Mouse (Mus musculus) hindbrain, embryonic 14.5 days (tissue): ENCODE measurements around the gene Aldh1a2. TPM values are rescaled to one million over a fixed set of nuclear protein-coding genes. Genes with fewer than 3 reads are reported as not detected.

Experiments
- ATAC-seq: fragments of 200-750 bp; cut with Nextera tagmentation; 2 replicates; pipeline ENCODE4 v1.8.0; 2017; ENCODE audit warnings: moderate number of reproducible peaks, mild to moderate bottlenecking, moderate TSS enrichment, moderate library complexity; ENCODE audit not compliant: low FRiP score
- DNase-seq: peaks from one replicate; pipeline ENCODE4 v3.0.0-alpha.2; 2015; ENCODE audit warnings: low spot score
- H3K27ac ChIP-seq: fragments of 300-500 bp; sonication (generic); 2 replicates; pipeline ENCODE4 v1.5.1; 2014; ENCODE audit warnings: mild to moderate bottlenecking, moderate library complexity
- H3K27me3 ChIP-seq: fragments of 300-500 bp; sonication (generic); 2 replicates; pipeline ENCODE4 v1.6.1; 2014; ENCODE audit warnings: mild to moderate bottlenecking, low read length, mixed read lengths; ENCODE audit not compliant: control insufficient read depth, insufficient read depth
- H3K36me3 ChIP-seq: fragments of 300-500 bp; sonication (generic); replicated peaks from 2 replicates; pipeline ENCODE4 v1.6.1; 2014; ENCODE audit not compliant: control insufficient read depth, insufficient read depth
- H3K4me1 ChIP-seq: fragments of 300-500 bp; sonication (generic); replicated peaks from 2 replicates; pipeline ENCODE4 v1.6.1; 2014; ENCODE audit warnings: antibody characterized with exemption, low read length, mixed read lengths; ENCODE audit not compliant: control insufficient read depth, insufficient read depth
- H3K4me2 ChIP-seq: fragments of 300-500 bp; sonication (generic); replicated peaks from 2 replicates; pipeline ENCODE4 v1.6.1; 2014; ENCODE audit warnings: mild to moderate bottlenecking, moderate library complexity
- H3K4me3 ChIP-seq: fragments of 300-500 bp; sonication (generic); replicated peaks from 2 replicates; pipeline ENCODE4 v1.5.1; 2014; ENCODE audit warnings: mild to moderate bottlenecking, low read length
- H3K9ac ChIP-seq: fragments of 300-500 bp; sonication (generic); 2 replicates; pipeline ENCODE4 v1.6.1; 2014
- H3K9me3 ChIP-seq: fragments of 300-500 bp; sonication (generic); 2 replicates; pipeline ENCODE4 v1.6.1; 2016; ENCODE audit warnings: low read length; ENCODE audit not compliant: control insufficient read depth
- WGBS: fragments of 180-500 bp; shearing (Covaris S2); extraction: QIAGEN DNeasy Blood & Tissue Kit; methylation state at CpG from one replicate; pipeline ENCODE4 v1.1.7; 2014; 5-methylcytosine and 5-hydroxymethylcytosine counted together
- polyA plus RNA-seq: library from polyadenylated mRNA; unstranded; fragments of >200 nt; fragmentation: Nextera tagmentation; extraction: Ambion mirVana; gene quantifications from 2 replicates; pipeline ENCODE4 v1.2.1, GENCODE M21; 2014

The Aldh1a2 gene
- polyA plus RNA-seq = 45.0 and 52.8 TPM in 2 replicates

- no peak; the same call in 1 of the 2 replicates for ATAC-seq
- Histone ChIP-seq H3K27ac (no peak within 1 kb of the TSS), H3K9me3 (no peaks in the 10 kb centered on the region), H3K4me1 (peaks cover 13% of the 10 kb centered on the region; the same call in 1 of the 2 replicates), H3K4me2 (peak within 1 kb of the TSS; percentile 53), H3K27me3 (peaks cover 65% of the 10 kb centered on the region), H3K36me3 (no peaks in the 10 kb centered on the region), H3K9ac (peak within 1 kb of the TSS; percentile 22; the same call in 1 of the 2 replicates), H3K4me3 (peak within 1 kb of the TSS; percentile 37)
- DNase-seq = peak; percentile 58
- WGBS = 2% methylated on average over 75 of the region's 97 CpGs
Observed at GRCm38 (mm10) chr9:71215248-71216035, at the start of gene Aldh1a2. Gene Aldh1a2 (plus strand): TSS chr9:71215789.

- no peak overlapping the region for H3K4me3 ChIP-seq
- no peaks in the 10 kb centered on the region for H3K27me3 ChIP-seq
- no peak for ATAC-seq
- 0 out of 2 replicates have a peak, but pooled peaks cover 4% of the 10 kb centered on the region for H3K4me1 ChIP-seq
- no peak overlapping the region for H3K27ac ChIP-seq
- H3K9ac ChIP-seq = no peak overlapping the region
- 84% methylated on average over 5 of the region's 5 CpGs for WGBS
- H3K4me2 ChIP-seq = no peak overlapping the region
- H3K9me3 ChIP-seq = no peaks in the 10 kb centered on the region
- no peaks in the 10 kb centered on the region for H3K36me3 ChIP-seq
- no peak for DNase-seq
Observed at GRCm38 (mm10) chr9:71166019-71166705, 49.4 kb upstream of the Aldh1a2 start.

- ATAC-seq (no peak), DNase-seq (no peak)
- Histone ChIP-seq H3K4me1 (0 out of 2 replicates have a peak, but pooled peaks cover 4% of the 10 kb centered on the region), H3K9me3 (no peaks in the 10 kb centered on the region), H3K4me2 (no peak overlapping the region), H3K9ac (no peak overlapping the region), H3K27me3 (no peaks in the 10 kb centered on the region), H3K27ac (peak overlapping the region; percentile 61), H3K36me3 (no peaks in the 10 kb centered on the region), H3K4me3 (no peak overlapping the region)
- 60% methylated on average over 5 of the region's 5 CpGs for WGBS
Observed at GRCm38 (mm10) chr9:71166871-71167465, 48.6 kb upstream of the Aldh1a2 start.

GRCm38 (mm10) chr9:71167473-71168215 is 47.9 kb upstream of the Aldh1a2 start:
- Histone ChIP-seq H3K4me2 (no peak overlapping the region), H3K9ac (no peak overlapping the region), H3K27me3 (no peaks in the 10 kb centered on the region), H3K4me3 (no peak overlapping the region), H3K27ac (peak overlapping the region; percentile 61), H3K4me1 (0 out of 2 replicates have a peak, but pooled peaks cover 4% of the 10 kb centered on the region), H3K9me3 (no peaks in the 10 kb centered on the region), H3K36me3 (no peaks in the 10 kb centered on the region)
- ATAC-seq (no peak), DNase-seq (no peak)
- 37% methylated on average over 2 of the region's 2 CpGs for WGBS

GRCm38 (mm10) chr9:71168511-71168910 is 47.1 kb upstream of the Aldh1a2 start, which contains the start of gene Aqp9:
Gene Aqp9 (minus strand): TSS chr9:71168682.
- Histone ChIP-seq H3K4me1 (0 out of 2 replicates have a peak, but pooled peaks cover 4% of the 10 kb centered on the region), H3K4me3 (no peak within 1 kb of the TSS), H3K9me3 (no peaks in the 10 kb centered on the region), H3K4me2 (no peak within 1 kb of the TSS), H3K27me3 (no peaks in the 10 kb centered on the region), H3K27ac (peak within 1 kb of the TSS; percentile 61), H3K9ac (no peak within 1 kb of the TSS), H3K36me3 (no peaks in the 10 kb centered on the region)
- ATAC-seq (no peak), DNase-seq (no peak)
- 53% methylated on average over 12 of the region's 12 CpGs for WGBS

GRCm38 (mm10) chr9:71173533-71173932 is 42.1 kb upstream of the Aldh1a2 start:
- no peak overlapping the region for H3K4me3 ChIP-seq
- DNase-seq = no peak
- H3K36me3 ChIP-seq = no peaks in the 10 kb centered on the region
- H3K9ac ChIP-seq = no peak overlapping the region
- ATAC-seq = no peak
- no peaks in the 10 kb centered on the region for H3K27me3 ChIP-seq
- H3K9me3 ChIP-seq = no peaks in the 10 kb centered on the region
- no peak overlapping the region for H3K27ac ChIP-seq
- no peaks in the 10 kb centered on the region for H3K4me1 ChIP-seq
- no peak overlapping the region for H3K4me2 ChIP-seq
- 69% methylated on average over 9 of the region's 9 CpGs for WGBS

- H3K36me3 ChIP-seq = no peaks in the 10 kb centered on the region
- ATAC-seq = no peak
- H3K9ac ChIP-seq = no peak overlapping the region
- no peak overlapping the region for H3K4me3 ChIP-seq
- no peaks in the 10 kb centered on the region for H3K27me3 ChIP-seq
- H3K4me2 ChIP-seq = no peak overlapping the region
- H3K4me1 ChIP-seq = no peaks in the 10 kb centered on the region
- DNase-seq = no peak
- no peaks in the 10 kb centered on the region for H3K9me3 ChIP-seq
- 87% methylated on average over 5 of the region's 5 CpGs for WGBS
- no peak overlapping the region for H3K27ac ChIP-seq
Observed at GRCm38 (mm10) chr9:71174316-71174975, 41.1 kb upstream of the Aldh1a2 start.

- Histone ChIP-seq H3K4me2 (no peak overlapping the region), H3K9ac (no peak overlapping the region), H3K4me3 (no peak overlapping the region), H3K27ac (no peak overlapping the region), H3K27me3 (no peaks in the 10 kb centered on the region), H3K4me1 (no peaks in the 10 kb centered on the region), H3K36me3 (no peaks in the 10 kb centered on the region), H3K9me3 (no peaks in the 10 kb centered on the region)
- ATAC-seq (no peak), DNase-seq (no peak)
- WGBS = 89% methylated on average over 1 of the region's 1 CpGs
Observed at GRCm38 (mm10) chr9:71175686-71176085, 39.9 kb upstream of the Aldh1a2 start.
